Mouse (Mus musculus) lung, adult 18-20 months (tissue): ENCODE results near the gene Ehd4.

Experiments
- DNase-seq, 2 experiments: peaks; one replicate each; pipeline ENCODE4 v3.0.0; 2022; ENCODE audit warnings: mixed read lengths in 2 of 2

Ehd4 gene

DNA sequence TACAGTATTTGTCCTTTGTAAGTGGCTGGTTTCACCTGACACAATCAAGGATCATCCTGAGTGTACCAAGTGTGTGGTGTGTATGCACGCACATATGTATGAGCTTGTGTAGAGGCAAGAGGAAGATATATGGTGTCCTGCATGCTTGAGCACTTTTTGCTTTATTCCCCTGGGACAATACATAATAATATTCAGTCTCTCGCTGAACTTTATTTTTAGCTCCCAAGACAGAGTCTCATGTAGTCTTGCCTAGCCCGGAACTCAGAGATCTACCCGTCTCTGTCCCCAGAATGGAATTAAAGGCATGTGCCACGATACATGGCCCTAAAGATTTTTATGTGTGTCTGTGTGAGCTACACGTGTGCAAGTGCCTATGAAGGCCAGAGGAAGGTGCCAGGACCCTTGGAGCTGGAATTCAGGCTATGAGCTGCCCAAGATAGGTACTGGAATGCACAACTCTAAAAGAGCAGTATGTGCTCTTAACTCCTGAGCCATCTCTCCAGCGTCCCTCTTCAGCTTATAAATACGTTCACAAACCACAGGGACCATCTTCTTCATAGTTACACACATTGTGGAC is 47.9 kb downstream of the Ehd4 start:
- DNase-seq, result no peak

DNA sequence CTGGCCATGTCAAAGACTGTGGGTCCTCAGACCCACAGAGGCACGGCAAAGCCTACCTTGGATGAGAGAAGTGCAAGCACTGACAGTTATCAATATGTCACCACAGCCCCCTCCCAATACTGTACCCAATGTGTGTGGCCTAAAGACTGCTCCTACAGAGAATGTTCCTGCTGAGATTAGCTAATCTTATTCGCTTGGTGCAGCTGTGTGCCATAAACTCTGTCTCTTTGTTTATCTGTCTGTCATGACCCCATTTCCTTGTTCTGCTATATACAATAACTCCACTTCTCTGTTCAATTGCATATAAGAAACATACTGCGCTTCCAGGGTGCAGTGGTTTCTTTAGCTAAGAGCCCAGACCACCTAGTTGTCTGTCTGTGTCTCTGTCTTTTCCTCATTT is 48.5 kb downstream of the Ehd4 start:
- DNase-seq, result no peak

DNA sequence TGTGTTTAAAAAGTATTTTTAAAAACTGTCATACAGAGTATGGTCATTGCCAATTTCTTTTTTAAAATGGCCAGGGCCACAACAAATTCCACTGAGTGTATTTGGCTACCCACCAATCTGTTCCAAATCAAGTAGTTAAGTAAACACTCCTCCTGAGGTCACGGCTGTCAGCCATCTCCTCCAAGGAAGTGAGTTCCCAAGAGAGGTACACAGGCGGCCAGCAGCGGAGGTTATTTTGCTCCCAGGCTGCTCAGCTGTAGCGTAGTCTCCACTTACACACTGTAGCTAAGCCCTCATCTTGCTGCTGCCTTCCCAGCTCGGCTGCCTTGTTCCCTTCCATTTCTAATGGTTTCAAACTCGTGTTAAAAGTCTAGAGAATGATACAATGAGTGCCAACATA is 51.5 kb downstream of the Ehd4 start:
- DNase-seq, result peak; percentile 84 to 87

DNA sequence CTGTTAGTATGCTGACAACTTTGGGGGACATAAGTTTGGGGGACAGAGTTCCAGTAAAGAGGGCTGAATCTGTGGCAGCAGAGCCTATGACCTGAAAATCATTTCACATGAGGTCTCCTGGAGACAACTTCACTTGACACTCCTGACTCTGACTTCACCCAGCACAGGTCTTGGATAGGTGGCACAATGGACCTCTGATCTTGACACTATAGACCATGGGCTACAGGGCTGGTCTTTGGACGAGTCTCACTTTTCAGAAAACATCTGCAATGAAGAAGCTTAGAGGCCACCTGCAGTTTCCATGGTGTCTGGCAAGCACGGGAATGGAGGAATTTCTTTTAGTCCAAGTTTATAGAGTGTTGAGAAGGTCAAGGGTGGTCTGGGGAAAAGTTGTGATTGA is 52.0 kb downstream of the Ehd4 start:
- DNase-seq, result no peak

DNA sequence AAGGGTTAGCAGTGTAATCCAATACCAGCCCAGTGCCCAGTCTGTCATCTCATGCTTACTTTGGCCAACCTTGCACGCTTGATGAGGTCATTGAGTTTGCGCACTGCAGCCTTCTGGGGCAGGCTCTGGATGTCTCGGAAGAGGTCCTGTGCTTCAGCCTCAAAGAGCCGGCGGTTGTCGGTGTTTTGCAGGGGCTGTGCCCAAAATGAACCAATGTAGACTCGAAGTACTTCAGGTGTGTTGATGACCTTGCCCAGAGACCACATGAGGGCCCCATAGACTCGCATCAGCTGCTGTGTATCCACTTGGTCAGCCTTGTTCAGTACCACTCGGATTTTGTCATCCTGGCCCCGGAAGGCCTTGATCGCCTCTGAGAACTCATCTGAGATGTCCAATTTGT is 52.4 kb downstream of the Ehd4 start:
- peak; percentile 26 to 36 for DNase-seq

GRCm38 (mm10) chr2:120099886-120100285 is 54.5 kb downstream of the Ehd4 start:
- peak; percentile 49 to 68 for DNase-seq

GRCm38 (mm10) chr2:120099263-120099662 is 55.1 kb downstream of the Ehd4 start:
- DNase-seq, result no peak

DNA sequence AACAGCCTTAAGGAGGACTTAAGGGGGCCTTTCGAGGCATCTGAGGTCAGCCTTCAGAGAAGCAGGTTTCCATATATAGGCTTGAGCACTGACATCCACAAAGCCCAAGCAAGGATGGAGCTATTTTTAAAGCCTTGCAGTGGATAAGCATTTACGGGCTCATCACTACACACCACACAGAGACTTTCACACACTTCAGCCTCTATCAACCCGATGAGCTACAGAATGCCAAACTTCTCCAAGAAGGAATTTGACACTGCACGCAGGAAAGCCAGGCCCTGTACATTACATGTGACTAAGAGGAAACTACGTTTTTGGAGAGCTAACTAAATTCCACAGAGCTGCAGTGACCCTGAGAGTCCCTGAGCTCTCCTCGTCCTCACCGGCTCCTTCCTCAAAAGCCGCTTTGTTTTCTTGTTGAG is 55.6 kb downstream of the Ehd4 start:
- DNase-seq, result no peak

DNA sequence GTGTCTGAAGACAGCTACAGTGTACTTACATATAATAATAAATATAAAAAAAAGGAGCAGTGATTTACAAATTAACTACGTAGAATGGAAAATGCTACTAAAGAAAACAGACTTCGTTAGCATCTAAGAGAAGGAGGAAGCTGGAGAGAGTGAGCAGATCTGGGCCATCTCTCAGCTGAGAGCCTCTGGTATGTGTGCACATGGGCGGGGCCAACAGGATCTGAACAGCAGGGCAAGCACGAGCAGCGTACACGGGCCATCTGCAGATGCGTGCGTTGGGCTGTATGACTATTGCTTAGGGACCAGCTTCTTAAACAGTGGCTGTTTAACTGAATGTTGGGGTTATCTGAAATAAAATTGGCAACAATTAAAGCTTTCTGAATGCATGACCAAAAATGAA is 56.5 kb downstream of the Ehd4 start:
- DNase-seq, result peak; percentile 32 to 52

- DNase-seq, result no peak
Observed at GRCm38 (mm10) chr2:120096711-120097110, 57.7 kb downstream of the Ehd4 start.

DNA sequence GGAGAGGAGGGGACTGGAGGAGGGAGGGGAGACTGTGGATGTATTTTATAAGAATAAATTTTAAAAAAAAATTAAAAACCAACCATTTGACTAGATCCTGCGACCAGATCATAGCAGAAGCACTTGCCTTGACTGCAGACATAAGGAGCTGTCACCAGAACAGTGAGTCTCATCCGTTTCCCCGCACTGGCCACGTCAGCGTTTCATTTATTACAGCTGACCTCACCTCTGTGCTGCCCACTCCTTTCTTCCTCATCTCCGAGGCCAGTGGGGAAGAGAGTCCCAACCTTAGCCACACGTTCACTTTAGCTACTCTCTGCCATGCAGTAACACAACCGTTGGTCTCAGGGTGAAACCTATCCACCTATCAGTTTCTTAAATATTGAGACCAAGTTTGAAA is 58.2 kb downstream of the Ehd4 start:
- no peak for DNase-seq

GRCm38 (mm10) chr2:120095171-120095570 is 59.2 kb downstream of the Ehd4 start:
- DNase-seq, result no peak

DNA sequence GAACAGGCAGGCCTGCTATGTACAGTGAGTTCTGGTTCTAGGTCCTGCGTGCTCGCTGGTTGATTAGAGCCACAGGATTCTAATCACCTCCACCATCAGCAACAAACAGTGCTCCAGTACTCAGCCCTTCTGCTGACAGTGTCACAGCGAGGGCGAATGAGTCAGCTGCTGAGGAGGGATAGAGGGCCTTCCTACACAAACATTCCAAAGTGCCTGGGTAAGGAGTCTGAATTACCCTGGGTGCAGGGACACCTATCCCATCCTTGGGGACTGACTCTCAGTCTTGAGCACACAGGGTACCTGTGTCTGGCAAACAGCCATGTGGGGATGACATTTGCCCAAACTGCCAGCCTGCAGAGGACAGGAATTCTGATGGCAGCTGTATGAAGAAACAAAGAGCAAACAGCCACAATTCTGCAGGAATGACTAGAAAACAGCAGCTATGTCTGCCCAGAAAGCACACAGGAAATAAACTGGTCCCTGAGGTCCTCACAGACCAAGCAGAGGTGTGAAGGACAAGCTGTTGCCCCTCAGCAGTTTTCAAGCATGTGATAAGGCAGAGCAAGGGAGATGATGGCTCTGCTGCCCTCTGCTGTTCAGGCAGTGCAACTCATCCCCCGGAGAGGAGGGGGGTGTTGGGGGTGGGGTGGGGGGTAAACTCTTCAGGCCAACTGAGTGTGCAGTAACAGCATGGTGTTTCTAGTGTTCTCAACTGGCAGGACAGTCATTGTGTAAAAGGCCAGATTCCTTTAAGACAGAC is 60.6 kb downstream of the Ehd4 start:
- peak; percentile 51 to 67 for DNase-seq

GRCm38 (mm10) chr2:120090979-120091378 is 63.4 kb downstream of the Ehd4 start:
- no peak for DNase-seq

DNA sequence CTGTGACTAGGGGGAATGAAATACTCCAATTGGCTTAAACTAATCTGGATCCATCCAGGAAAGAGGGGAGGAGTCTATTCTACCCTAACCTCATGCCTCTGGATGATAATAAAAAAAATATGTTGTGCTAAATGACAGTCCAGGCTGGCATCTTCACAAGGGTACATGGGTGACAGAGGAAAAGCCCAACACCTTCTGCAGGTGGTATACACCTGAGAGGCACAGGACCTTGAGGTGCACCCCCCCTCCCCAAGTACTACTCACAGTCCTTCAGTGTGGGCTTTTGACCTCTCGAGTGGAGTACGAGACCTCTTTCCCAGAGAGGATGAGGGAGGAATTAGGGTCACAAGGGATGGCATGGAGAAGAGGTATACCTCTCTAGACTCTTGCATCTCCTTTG is 66.5 kb downstream of the Ehd4 start:
- no peak for DNase-seq

GRCm38 (mm10) chr2:120087391-120087790 is 67.0 kb downstream of the Ehd4 start:
- no peak for DNase-seq

- no peak for DNase-seq
Observed at GRCm38 (mm10) chr2:120086038-120086437, 68.4 kb downstream of the Ehd4 start.

GRCm38 (mm10) chr2:120084593-120085361 is 69.6 kb downstream of the Ehd4 start:
- DNase-seq, result peak; percentile 73 to 77

GRCm38 (mm10) chr2:120082416-120082815 is 72.0 kb downstream of the Ehd4 start:
- DNase-seq, result no peak

GRCm38 (mm10) chr2:120076076-120076705 is 78.2 kb downstream of the Ehd4 start:
- peak; percentile 62 to 72 for DNase-seq

GRCm38 (mm10) chr2:120074096-120074495 is 80.3 kb downstream of the Ehd4 start:
- no peak for DNase-seq

GRCm38 (mm10) chr2:120069466-120069990 is 84.9 kb downstream of the Ehd4 start:
- no peak for DNase-seq
